Mouse (Mus musculus) stomach, postnatal 0 days (tissue): Measurements from ENCODE around the gene Cox15.

Experiments used
- CTCF ChIP-seq: IDR thresholded peaks from 2 replicates; pipeline ENCODE4 v1.5.1; 2016; ENCODE audit warnings: antibody characterized with exemption, low read depth, mild to moderate bottlenecking, moderate library complexity
- EP300 ChIP-seq: optimal IDR thresholded peaks from 2 replicates; pipeline ENCODE3; 2016; ENCODE audit warnings: antibody characterized with exemption

GRCm38 (mm10) chr19:43731157-43731556, 21.6 kb downstream of the Cox15 start:
- TF ChIP-seq CTCF (no peak), EP300 (no peak)
